Mouse (Mus musculus) spleen, adult 2 months (tissue): ENCODE measurements around the gene Stard3.

Source experiments
- CTCF ChIP-seq: fragments of 200-500 bp; IDR thresholded peaks from 2 replicates; pipeline ENCODE4 v1.5.1; 2011; ENCODE audit warnings: mild to moderate bottlenecking, inconsistent platforms; ENCODE audit not compliant: insufficient read depth, insufficient read length, insufficient replicate concordance; ENCODE audit errors: extremely low read depth
- POLR2A ChIP-seq: fragments of 200-500 bp; IDR thresholded peaks from 2 replicates; pipeline ENCODE4 v1.6.1; 2011; ENCODE audit warnings: low read depth, low read length, inconsistent platforms

GRCm38 (mm10) chr11:98340597-98340996, 17.6 kb upstream of the Stard3 start:
- TF ChIP-seq POLR2A (no peak), CTCF (no peak)
